Mouse (Mus musculus): ENCODE results near the gene Cfap74.

GRCm38 (mm10) chr4:155423988-155424387 is 15.0 kb downstream of the Cfap74 start:
- TF ChIP-seq CTCF (IDR thresholded peaks at IDR 0.05; ENCODE audit: borderline replicate concordance, control insufficient read depth, extremely low read depth, insufficient read depth, low read length, poor library complexity) (no peak), POLR2A (IDR thresholded peaks at IDR 0.05; ENCODE audit: control insufficient read depth, extremely low read depth, insufficient read depth, low read length, poor library complexity) (no peak)

Measured in thymus, adult 2 months (tissue).